Mouse (Mus musculus) kidney, postnatal 10 days (tissue): ENCODE results near the gene Git2.

Source experiments
- DNase-seq: peaks from one replicate; pipeline ENCODE4 v3.0.0; 2021; ENCODE audit warnings: mixed read lengths

Git2 gene

GRCm38 (mm10) chr5:114719003-114719927 is 56.1 kb downstream of the Git2 start:
- DNase-seq: peak; percentile 68

DNA sequence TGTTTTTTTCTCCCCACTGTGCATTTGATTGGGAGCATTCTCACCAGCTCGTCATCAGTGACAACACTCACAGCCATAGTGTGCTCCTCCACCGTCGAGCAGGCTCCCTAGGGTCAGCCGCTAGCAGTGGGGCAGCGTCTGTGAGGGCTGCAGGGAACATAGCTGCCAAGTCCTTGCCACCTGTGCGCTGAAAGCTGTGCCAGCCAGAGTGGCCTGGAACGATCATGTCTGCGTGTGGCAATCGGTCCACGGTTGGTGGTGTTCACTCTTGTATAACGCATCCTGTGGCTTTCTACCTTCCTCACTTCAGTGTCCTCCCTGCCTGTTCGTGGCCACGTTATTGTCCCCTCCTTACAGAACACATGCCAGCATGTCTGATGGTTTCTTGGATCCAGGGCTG is 56.8 kb downstream of the Git2 start:
- DNase-seq: no peak

DNA sequence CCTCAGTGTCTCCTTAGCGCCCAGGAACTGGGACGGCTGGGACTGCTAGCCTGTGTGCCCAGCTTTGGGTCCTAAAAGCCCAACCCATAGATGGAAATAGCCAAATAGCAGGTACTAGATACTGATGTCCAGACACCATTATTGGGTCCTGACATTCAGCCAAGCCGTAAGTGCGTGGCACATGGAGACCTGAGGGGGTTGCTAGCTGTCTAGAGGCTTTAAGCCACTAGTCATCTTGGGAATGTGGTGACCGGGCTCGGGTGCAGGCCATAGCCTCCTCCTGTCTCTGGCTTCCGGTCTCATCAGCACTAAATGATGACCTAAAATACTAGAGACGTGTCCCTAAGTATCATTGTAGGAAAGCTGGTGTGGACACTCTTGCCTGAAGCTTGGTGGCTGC is 57.4 kb downstream of the Git2 start:
- no peak for DNase-seq

DNA sequence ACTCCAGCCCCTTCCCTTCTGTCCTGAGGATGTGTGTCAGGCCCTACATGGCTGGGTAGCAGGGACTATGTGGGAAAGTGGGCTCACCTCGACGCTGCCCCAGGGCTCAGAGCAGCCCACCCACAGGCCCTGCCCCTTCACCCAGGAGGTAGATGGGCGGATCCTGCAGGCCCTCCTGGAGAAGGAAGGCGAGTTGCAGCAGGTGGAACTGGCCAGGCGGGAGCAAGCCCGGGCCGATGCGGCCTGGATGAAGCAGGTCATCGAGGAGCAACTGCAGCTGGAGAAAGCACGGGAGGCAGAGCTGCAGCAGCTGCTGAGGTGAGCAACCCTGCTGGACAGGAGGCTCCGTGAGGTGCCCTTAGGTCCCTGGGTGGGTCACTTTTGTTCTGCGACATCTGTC is 58.0 kb downstream of the Git2 start:
- DNase-seq: no peak

DNA sequence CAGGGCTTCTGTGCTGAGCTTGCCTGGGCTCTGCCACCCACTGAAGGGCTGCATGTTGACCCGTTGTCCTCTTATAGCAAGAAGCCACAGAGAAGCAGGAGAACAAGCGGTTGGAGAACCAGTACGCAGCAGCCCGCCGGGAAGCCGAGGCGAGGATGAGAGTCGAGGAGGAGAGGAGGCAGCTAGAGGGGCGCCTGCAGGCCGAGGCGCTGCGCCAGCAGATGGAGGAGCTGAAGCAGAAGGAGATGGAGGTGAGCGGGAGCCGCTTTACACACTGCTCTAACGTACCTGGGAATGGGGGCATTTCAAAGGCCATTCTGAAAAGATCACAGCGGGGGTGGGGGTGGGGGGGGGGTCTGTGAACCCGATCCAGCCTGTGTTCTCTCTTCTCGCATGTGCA is 60.8 kb downstream of the Git2 start:
- no peak for DNase-seq

DNA sequence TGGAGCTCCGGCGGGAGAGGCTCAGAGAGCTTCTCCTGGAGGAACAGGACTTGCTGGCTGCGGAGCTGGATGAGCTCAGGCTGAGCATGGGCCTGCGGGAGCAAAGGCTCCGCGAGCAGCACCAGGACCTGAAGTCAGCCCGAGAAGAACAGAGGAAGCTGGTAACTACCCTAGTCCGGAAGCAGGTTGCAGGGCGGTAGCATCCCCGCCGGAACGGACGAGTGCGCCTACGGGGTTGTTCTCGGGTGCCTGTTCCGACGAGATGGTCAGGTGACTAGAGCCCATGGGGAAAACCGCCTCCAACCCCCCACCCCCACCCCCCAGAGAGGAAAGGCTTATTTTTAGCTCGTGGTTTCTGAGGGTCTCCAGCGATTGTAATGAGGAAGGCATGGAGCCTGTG is 66.0 kb downstream of the Git2 start:
- no peak for DNase-seq

DNA sequence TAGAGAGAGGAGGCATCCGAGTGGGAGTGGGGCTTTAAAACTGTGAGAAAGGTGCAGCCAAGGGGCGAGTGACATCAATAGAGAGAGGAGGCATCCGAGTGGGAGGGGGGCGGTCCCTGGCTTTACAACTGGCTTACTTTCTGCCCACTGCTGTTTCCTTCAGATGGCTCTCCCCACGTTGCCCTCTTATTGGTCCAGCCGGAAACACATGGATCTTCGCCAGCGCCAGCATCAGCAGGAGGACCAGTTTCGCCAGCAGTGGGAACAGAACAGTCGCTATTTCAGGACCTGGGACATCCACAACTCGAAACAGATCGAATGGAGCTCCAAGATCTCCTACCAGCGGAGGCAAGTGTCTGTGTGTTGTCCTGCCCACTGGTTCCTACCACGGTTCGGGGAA is 66.8 kb downstream of the Git2 start:
- DNase-seq: no peak

GRCm38 (mm10) chr5:114707265-114708068 is 67.8 kb downstream of the Git2 start, which contains the start of gene Tchp:
Tchp (plus strand) TSS chr5:114707760.
- peak; percentile 97 for DNase-seq

DNA sequence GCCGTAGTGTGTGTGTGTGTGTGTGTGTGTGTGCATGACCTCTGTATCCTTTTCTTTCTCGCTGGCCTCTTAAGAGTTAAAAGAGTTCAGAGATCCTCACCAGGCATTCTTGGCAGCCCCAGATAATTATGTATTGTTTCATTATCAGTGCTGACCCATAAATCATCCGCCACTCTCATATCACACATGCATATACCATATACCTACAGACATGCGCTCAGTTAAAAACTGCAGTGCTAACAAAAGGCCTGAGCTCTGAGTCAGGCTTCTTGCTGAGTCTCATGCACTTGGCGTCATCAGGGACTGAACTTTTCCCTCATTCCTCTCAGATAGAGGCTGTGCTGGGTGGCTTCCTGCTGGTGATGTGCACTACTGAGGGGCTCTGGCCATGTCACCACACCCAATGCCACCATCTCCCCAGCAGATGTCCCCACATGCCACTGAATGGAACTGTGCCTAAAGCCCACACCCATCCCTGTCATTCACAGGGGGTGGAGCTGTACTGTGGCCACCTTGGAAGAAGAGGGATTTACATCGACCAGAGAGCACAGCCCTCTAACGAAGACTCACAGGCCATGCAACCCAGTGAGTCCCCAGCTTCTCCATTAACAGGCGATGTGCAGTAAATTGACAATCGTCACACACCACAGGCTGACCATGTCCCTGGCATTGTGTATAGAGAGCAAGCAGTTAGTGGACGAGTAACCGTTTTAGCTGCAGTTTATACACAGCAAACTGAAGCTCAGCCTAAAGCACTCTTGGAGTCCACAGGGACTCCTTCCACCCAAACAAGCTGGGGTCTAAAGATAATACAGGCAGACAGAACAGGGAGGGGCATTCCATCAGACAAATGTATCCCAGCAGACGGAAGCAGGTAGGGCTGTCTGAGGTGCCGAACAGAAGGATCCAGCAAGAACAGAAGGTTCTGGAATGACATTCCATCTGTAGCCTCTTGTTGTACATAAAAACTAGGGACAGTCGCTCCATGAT is 72.6 kb downstream of the Git2 start:
- DNase-seq: peak; percentile 52

DNA sequence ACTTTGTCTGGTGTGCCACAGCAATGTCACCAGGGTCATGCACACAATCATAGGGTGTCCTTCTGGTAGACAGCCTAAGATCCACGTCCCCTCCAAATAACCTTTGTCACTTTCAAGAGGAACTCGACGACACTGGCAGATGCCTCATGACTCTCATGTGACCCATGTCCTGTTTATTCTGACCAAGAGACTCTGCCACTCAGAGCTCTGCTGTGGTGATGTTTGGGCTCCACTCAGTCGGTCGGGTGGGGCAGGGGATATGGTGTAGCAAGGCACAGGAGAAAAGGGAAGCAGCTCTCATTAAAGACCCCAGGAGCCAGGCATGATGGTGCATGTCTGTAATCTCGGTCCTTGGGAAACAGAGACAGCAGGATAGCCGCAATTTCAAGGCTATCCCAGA is 76.3 kb downstream of the Git2 start:
- DNase-seq: no peak

- DNase-seq: no peak
Measured at GRCm38 (mm10) chr5:114698044-114698746, 77.1 kb downstream of the Git2 start.

DNA sequence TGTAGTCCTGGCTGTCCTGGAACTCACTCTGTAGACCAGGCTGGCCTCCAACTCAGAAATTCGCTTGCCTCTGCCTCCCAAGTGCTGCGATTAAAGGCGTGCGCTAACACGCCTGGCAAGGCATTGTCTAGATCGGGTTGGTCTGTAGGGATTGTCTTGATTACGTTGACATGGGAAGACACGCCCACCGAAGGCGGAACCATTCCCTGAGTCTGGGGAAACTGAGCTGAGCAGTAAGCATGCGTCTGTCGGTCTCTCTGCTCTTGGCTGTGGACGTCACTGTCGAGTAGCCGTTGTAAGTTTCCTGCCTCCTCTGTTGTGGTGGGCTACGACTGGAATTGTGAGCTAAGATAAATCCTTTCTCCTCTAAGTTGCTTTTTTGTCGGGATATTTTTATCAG is 78.4 kb downstream of the Git2 start:
- no peak for DNase-seq

DNA sequence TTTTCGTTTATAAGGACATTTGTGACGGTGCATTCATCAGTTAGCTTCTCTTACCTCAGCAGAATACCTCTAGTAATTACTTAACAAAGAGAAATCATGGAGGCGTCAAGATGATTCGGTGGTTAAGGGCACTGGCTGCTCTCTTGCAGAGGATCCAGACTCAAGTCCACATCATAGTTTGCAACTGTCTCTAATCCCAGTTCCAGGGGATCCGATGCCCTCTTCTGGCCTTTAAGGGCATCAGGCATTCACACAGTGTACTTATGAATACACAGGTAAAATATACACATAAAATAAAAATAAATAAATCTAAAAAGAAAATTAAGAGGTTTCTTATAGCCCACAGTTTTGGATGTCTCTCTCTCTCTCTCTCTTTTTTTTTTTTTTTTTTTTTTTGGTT is 79.5 kb downstream of the Git2 start:
- no peak for DNase-seq

DNA sequence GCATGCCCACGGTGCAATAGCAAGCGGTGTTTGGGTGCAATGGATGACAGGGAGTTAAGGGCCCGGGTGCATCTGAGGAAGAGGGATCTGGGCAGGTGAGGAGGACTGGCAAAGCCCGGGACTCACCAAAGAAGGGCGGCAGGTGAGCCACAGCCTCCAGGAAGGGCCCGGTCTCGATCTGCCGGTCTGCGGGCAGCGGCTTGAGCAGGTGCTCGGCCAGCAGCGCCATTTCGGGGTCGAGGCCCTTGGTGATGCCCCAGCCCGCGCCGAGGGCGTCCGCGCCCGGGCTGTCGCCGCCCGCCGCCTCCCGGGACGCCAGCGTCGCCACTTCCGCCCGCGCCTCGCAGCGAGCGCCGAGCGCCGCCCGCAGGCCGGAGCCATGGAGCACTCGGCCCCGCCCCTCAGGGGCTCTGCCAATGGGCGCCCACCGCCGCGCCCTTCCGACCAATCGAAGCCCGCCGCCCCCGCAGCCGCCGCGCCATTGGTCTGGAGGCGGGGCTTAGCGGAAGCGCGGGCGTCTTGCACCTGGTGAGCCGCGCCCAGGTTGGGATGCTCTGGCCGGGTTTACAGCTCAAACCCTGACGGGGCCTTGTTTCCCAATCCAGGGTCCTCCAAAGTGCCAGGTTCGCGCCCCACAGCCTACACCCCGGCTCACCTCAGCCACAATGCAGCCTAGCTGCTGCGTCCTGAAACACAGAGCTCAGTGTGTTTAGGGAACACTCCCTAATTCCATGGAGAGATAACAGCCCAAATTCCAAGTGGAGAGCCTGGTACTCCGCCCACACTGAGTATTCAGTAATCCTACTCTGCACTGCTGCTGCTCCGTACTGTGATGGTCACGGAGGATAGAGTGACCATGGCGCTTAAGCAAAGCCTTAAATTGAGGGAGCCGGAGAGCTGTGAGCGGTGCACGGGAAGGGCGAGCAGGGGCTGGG is 84.4 kb downstream of the Git2 start, which contains the start of gene Gltp:
Gene Gltp (minus strand): TSS at position 352 of the 935 bp plus-strand sequence.
- DNase-seq: peak; percentile 96

DNA sequence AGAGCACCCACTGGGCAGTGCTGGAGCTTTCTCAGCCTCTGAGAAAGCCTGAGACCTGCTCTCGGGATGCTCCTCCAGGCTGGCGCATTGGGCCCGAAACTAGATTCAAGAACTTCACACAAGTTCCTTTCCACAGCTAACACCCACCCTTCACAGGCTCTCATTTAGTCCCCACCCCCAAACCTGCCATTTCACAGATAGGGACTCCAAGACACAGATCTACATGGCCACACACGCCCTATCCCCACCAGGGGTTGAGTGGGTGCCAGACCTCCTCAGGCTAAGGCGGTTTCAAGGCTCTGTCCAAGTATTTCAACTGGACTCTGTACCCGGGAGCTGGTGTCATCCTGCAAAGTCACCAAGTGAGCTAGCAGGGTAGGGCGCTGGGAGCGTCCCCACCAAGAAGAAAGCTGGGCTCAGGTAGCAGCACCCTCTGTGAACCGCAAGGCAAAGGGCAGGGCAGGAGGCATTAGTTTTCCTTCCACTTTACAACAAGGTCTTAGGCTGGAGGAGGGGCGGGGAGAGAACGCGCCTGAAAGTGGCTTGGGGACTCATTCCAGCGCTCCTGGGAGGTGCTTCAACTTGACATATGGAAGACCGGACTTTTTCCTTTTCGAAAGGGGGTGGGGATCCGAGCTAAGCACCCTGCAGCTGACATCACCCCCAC is 85.5 kb downstream of the Git2 start:
- DNase-seq: peak; percentile 54

GRCm38 (mm10) chr5:114688703-114689102 is 86.6 kb downstream of the Git2 start:
- no peak for DNase-seq

GRCm38 (mm10) chr5:114687901-114688300 is 87.4 kb downstream of the Git2 start:
- no peak for DNase-seq

- DNase-seq: no peak
Measured at GRCm38 (mm10) chr5:114686726-114687210, 88.5 kb downstream of the Git2 start.

DNA sequence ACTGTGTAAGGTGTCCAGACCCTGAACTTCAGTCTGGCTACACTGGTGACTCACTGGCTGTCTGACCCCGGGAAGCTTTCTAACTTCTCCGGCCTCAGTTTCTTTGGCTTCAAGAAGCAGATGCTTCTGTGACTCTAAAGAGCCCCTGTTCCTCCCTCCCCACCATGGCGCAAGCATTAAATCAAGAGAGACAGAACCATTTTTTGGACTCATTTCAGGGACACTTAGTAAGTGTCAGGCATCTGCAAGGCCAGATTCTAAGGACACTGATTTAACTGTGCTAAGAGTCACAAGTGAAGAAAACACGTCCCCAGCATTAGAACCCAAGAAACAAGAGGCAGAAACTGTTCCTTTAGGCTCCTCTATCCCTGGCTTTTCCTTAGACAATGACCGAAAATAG is 89.3 kb downstream of the Git2 start:
- no peak for DNase-seq

GRCm38 (mm10) chr5:114681717-114682116 is 93.6 kb downstream of the Git2 start:
- DNase-seq: no peak
